Mouse (Mus musculus) embryonic fibroblast, embryonic 13.5 days (primary cell): ENCODE data around the gene Bub1.

Source experiments
- CTCF ChIP-seq: IDR thresholded peaks from 2 replicates; pipeline ENCODE4 v1.5.1; 2011; ENCODE audit warnings: mild to moderate bottlenecking, control low read depth, low read length, moderate library complexity, borderline replicate concordance; ENCODE audit not compliant: insufficient read depth
- POLR2A ChIP-seq: IDR thresholded peaks from 2 replicates; pipeline ENCODE4 v1.6.1; 2011; ENCODE audit warnings: low read depth, mild to moderate bottlenecking, control low read depth, low read length, moderate library complexity

DNA sequence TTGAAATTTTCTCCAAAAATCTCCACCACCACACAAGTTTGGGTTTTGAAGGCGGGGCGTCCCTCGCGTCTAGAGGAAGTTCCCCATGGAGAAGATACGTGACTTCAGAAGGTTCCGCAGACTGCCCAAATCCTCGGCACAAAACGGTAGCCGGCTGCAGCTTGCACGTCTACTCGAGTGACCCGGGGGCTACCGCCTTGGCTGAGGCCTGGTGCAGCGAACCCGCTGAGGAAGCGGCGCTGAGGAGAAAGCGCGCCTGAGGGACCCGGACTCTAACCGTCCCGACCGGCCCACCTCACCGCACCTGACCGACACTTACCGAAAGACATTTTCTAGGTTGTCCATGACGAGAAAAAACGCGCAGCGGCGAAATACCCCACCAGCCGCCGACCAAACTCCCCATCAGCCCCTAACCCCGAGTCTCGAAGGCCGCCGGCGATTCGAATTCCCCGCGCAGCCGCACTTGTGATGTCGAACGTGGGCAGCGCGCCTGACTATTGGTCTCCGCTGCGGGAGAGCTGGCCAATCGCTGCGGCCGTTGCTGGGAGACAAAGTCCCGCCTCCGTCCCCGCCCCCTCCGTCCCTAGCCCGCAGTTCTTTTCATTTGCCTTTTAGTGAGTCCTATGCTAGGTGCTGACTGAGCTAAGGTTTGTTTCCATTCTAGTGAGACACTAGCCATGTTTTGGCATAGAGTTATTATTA lies at the start of gene Bub1:
- TF ChIP-seq POLR2A (peak; percentile 30; the same call in 1 of the 2 replicates), CTCF (no peak)
